Mouse (Mus musculus): ENCODE measurements around the gene Taf8. TPM values are rescaled to one million over a fixed set of nuclear protein-coding genes. Genes with fewer than 3 reads are reported as not detected.

Gene Taf8
- polyA plus RNA-seq, 1 experiment from 2014 or later = 8.1 TPM

- no peak overlapping the region for H3K9ac ChIP-seq (replicated peaks)
- WGBS (ENCODE audit: insufficient replicate concordance) = 86% methylated on average over 4 of the region's 4 CpGs
Observed at GRCm38 (mm10) chr17:47539128-47539527, 37.0 kb upstream of the Taf8 start.

GRCm38 (mm10) chr17:47538049-47538448 lies 36.0 kb upstream of the Taf8 start:
- Histone ChIP-seq H3K27ac (ENCODE audit: low read depth) (peak overlapping the region; percentile 64; the same call in 1 of the 2 replicates), H3K4me1 (ENCODE audit: insufficient read depth) (peaks cover 50% of the 10 kb centered on the region), H3K27me3 (ENCODE audit: insufficient read depth, low read length) (no peaks in the 10 kb centered on the region), H3K4me2 (ENCODE audit: low read depth, low read length) (no peak overlapping the region), H3K36me3 (replicated peaks; ENCODE audit: insufficient read depth, low read length) (peaks cover 6% of the 10 kb centered on the region; the same call in 1 of the 2 replicates), H3K9ac (replicated peaks) (no peak overlapping the region), H3K4me3 (ENCODE audit: low read depth, low read length) (no peak overlapping the region), H3K9me3 (ENCODE audit: low read length) (no peaks in the 10 kb centered on the region)
- DNase-seq (no peak), ATAC-seq (peak; percentile 57)
- TF ChIP-seq CTCF (IDR thresholded peaks at IDR 0.05; ENCODE audit: low read depth) (no peak), EP300 (IDR thresholded peaks at IDR 0.05; ENCODE audit: low read depth) (0 out of 2 replicates have a peak, but pooled peaks have one; percentile 18)
- WGBS (ENCODE audit: insufficient replicate concordance) = 70% methylated on average over 3 of the region's 3 CpGs

More at GRCm38 (mm10) chr17:47539128-47539527, 37.0 kb upstream of the Taf8 start:
- no peaks in the 10 kb centered on the region for H3K27me3 ChIP-seq (ENCODE audit: insufficient read depth, low read length)
- DNase-seq (no peak), ATAC-seq (no peak)
- no peaks in the 10 kb centered on the region for H3K9me3 ChIP-seq (ENCODE audit: low read length)
- no peak overlapping the region for H3K4me3 ChIP-seq (ENCODE audit: low read depth, low read length)
- no peak for TF ChIP-seq CTCF (IDR thresholded peaks at IDR 0.05; ENCODE audit: low read depth)
- TF ChIP-seq EP300 (IDR thresholded peaks at IDR 0.05; ENCODE audit: low read depth) = no peak
- H3K4me2 ChIP-seq (ENCODE audit: low read depth, low read length) = no peak overlapping the region
- peak overlapping the region; percentile 36; the same call in 1 of the 2 replicates for H3K27ac ChIP-seq (ENCODE audit: low read depth)
- peaks cover 51% of the 10 kb centered on the region for H3K4me1 ChIP-seq (ENCODE audit: insufficient read depth)
- H3K36me3 ChIP-seq (replicated peaks; ENCODE audit: insufficient read depth, low read length) = peaks cover 6% of the 10 kb centered on the region; the same call in 1 of the 2 replicates

- Histone ChIP-seq H3K27me3 (ENCODE audit: insufficient read depth, low read length) (no peaks in the 10 kb centered on the region), H3K9ac (replicated peaks) (peak overlapping the region; percentile 70), H3K27ac (ENCODE audit: low read depth) (peak overlapping the region; percentile 89), H3K4me3 (ENCODE audit: low read depth, low read length) (peak overlapping the region; percentile 29), H3K36me3 (replicated peaks; ENCODE audit: insufficient read depth, low read length) (0 out of 2 replicates have a peak, but pooled peaks cover 2% of the 10 kb centered on the region), H3K4me2 (ENCODE audit: low read depth, low read length) (peak overlapping the region; percentile 68), H3K4me1 (ENCODE audit: insufficient read depth) (peaks cover 43% of the 10 kb centered on the region), H3K9me3 (ENCODE audit: low read length) (no peaks in the 10 kb centered on the region)
- WGBS (ENCODE audit: insufficient replicate concordance) = 41% methylated on average over 9 of the region's 9 CpGs
- ATAC-seq (peak; percentile 92), DNase-seq (peak; percentile 78)
- TF ChIP-seq CTCF (IDR thresholded peaks at IDR 0.05; ENCODE audit: low read depth) = no peak
- peak; percentile 98 for TF ChIP-seq EP300 (IDR thresholded peaks at IDR 0.05; ENCODE audit: low read depth)
Observed at GRCm38 (mm10) chr17:47535812-47536236, 33.7 kb upstream of the Taf8 start.

- DNase-seq (no peak), ATAC-seq (no peak)
- Histone ChIP-seq H3K9me3 (ENCODE audit: low read length) (no peaks in the 10 kb centered on the region), H3K27ac (ENCODE audit: low read depth) (peak overlapping the region; percentile 89; the same call in 1 of the 2 replicates), H3K9ac (replicated peaks) (no peak overlapping the region), H3K4me1 (ENCODE audit: insufficient read depth) (peaks cover 51% of the 10 kb centered on the region), H3K4me2 (ENCODE audit: low read depth, low read length) (no peak overlapping the region), H3K27me3 (ENCODE audit: insufficient read depth, low read length) (no peaks in the 10 kb centered on the region), H3K36me3 (replicated peaks; ENCODE audit: insufficient read depth, low read length) (peaks cover 5% of the 10 kb centered on the region; the same call in 1 of the 2 replicates), H3K4me3 (ENCODE audit: low read depth, low read length) (no peak overlapping the region)
- no peak for TF ChIP-seq EP300 (IDR thresholded peaks at IDR 0.05; ENCODE audit: low read depth)
- TF ChIP-seq CTCF (IDR thresholded peaks at IDR 0.05; ENCODE audit: low read depth) = no peak
- 95% methylated on average over 13 of the region's 13 CpGs for WGBS (ENCODE audit: insufficient replicate concordance)
Observed at GRCm38 (mm10) chr17:47533691-47534090, 31.6 kb upstream of the Taf8 start.

GRCm38 (mm10) chr17:47532364-47532763 lies 30.3 kb upstream of the Taf8 start:
- Histone ChIP-seq H3K27ac (ENCODE audit: low read depth) (peak overlapping the region; percentile 72), H3K36me3 (replicated peaks; ENCODE audit: insufficient read depth, low read length) (peaks cover 5% of the 10 kb centered on the region; the same call in 1 of the 2 replicates), H3K4me3 (ENCODE audit: low read depth, low read length) (no peak overlapping the region), H3K4me1 (ENCODE audit: insufficient read depth) (peaks cover 60% of the 10 kb centered on the region), H3K9me3 (ENCODE audit: low read length) (no peaks in the 10 kb centered on the region), H3K9ac (replicated peaks) (peak overlapping the region; percentile 23; the same call in 1 of the 2 replicates), H3K4me2 (ENCODE audit: low read depth, low read length) (no peak overlapping the region), H3K27me3 (ENCODE audit: insufficient read depth, low read length) (no peaks in the 10 kb centered on the region)
- no peak for ATAC-seq
- WGBS (ENCODE audit: insufficient replicate concordance) = 80% methylated on average over 5 of the region's 5 CpGs
- no peak for TF ChIP-seq EP300 (IDR thresholded peaks at IDR 0.05; ENCODE audit: low read depth)
- no peak for TF ChIP-seq CTCF (IDR thresholded peaks at IDR 0.05; ENCODE audit: low read depth)
- DNase-seq = no peak

- peak overlapping the region; percentile 72 for H3K27ac ChIP-seq (ENCODE audit: low read depth)
- H3K4me2 ChIP-seq (ENCODE audit: low read depth, low read length) = no peak overlapping the region
- H3K9ac ChIP-seq (replicated peaks) = no peak overlapping the region
- 59% methylated on average over 10 of the region's 10 CpGs for WGBS (ENCODE audit: insufficient replicate concordance)
- H3K36me3 ChIP-seq (replicated peaks; ENCODE audit: insufficient read depth, low read length) = peaks cover 5% of the 10 kb centered on the region; the same call in 1 of the 2 replicates
- no peak for TF ChIP-seq EP300 (IDR thresholded peaks at IDR 0.05; ENCODE audit: low read depth)
- TF ChIP-seq CTCF (IDR thresholded peaks at IDR 0.05; ENCODE audit: low read depth) = no peak
- DNase-seq (no peak), ATAC-seq (no peak)
- peaks cover 65% of the 10 kb centered on the region for H3K4me1 ChIP-seq (ENCODE audit: insufficient read depth)
- no peaks in the 10 kb centered on the region for H3K27me3 ChIP-seq (ENCODE audit: insufficient read depth, low read length)
- no peak overlapping the region for H3K4me3 ChIP-seq (ENCODE audit: low read depth, low read length)
- H3K9me3 ChIP-seq (ENCODE audit: low read length) = no peaks in the 10 kb centered on the region
Observed at GRCm38 (mm10) chr17:47531387-47531818, 29.3 kb upstream of the Taf8 start.

All from liver, postnatal 0 days (tissue).